Mouse (Mus musculus): ENCODE results near the gene Dolpp1. TPM values are rescaled to one million over a fixed set of nuclear protein-coding genes. Genes with fewer than 3 reads are reported as not detected.

The Dolpp1 gene
- polyA plus RNA-seq, 1 experiment: 31.5 TPM

- TF ChIP-seq GATA1 (IDR thresholded peaks at IDR 0.05; ENCODE audit: low read length): no peak
Observed at GRCm38 (mm10) chr2:30415157-30415935, 23.3 kb downstream of the Dolpp1 start, which contains the start of gene Crat. Crat (minus strand) TSS chr2:30415813.

DNA sequence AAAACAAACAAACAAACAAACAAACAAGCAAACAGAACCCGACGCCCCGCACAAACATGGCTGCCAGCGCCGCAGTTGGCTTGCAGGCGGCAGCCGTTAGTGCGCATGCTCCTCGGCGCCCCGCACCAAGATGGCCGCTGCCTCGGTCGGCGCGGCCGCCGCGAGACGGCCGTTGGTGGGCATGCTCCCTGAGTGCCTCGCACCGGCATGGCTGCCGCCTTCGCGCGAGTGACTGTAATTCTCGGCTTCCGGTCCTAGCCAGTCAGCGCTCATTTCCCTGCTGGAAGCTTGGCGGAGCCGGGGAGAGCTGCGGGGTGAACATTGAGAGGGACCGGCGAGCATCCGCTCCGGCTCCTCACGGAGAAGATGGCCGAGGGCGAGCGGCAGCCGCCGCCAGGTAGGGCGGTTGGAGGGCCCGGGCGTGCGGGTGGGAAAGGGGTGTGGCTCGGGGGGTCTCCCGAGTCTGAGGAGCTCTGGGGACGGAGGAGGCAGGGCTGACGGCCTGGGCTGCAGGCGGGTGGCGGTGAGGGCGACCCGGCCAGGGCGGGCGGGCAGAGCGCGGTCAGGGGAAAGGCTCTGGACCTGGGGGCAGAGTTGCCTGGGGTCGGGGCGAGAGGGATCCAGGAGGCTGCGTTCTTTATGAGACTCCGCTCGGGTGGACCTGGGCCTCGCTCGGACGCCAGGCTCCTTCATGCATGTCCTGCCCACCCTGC lies 24.0 kb downstream of the Dolpp1 start, which contains the start of gene Ptpa:
TSS of gene Ptpa (plus strand) at position 104 of the 713 bp plus-strand sequence.
- TF ChIP-seq GATA1 (IDR thresholded peaks at IDR 0.05; ENCODE audit: low read length): no peak

GRCm38 (mm10) chr2:30416649-30416965 lies 24.6 kb downstream of the Dolpp1 start:
- no peak for TF ChIP-seq GATA1 (IDR thresholded peaks at IDR 0.05; ENCODE audit: low read length)

DNA sequence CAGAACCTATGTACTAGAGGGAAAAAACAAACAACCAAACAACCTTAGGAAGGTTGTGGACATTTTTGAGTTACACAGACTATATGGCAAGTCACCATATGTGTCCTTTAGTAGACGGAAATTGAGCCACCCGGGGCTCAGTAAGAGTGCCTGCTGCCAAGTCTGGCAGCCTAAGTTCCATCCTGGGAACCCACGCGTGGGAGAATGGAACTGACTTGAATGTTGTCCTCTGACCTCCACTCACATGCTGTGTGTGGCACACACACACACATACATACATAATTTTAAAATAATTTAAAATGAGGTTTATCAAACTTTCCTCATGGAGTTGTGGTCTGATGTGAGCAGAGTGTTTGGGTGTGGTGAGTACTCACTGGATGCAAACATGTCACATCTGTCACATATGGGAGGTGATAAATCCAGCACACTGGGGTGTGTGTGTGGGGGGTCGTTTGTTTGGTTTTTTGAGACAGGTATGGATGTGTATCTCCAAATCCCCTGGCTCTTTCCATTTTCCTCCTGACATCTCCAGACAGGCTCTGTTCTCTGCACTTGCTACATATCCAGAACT lies 25.6 kb downstream of the Dolpp1 start:
- no peak for TF ChIP-seq GATA1 (IDR thresholded peaks at IDR 0.05; ENCODE audit: low read length)

- TF ChIP-seq GATA1 (IDR thresholded peaks at IDR 0.05; ENCODE audit: low read length): no peak
Observed at GRCm38 (mm10) chr2:30418259-30418658, 26.2 kb downstream of the Dolpp1 start.

DNA sequence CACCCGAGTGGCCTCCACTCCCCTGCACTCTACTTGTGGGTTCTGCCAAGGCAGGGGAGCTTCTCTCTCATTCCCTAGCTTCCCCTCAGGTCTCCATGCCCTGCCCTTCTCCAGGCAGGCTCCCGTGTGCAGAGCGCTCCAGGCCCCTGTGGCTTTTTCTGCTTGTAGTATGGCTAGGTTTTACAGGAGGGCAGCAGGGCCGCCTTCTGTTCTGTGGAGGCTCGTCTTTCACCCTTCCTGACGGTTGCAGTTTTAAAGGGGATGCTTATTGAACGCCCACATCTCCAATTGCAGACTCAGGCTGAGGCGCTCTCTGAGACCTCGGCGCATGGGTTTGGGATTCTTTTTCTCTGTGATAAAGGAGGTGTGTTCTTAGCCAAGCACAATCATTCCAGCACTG lies 27.1 kb downstream of the Dolpp1 start:
- no peak for TF ChIP-seq GATA1 (IDR thresholded peaks at IDR 0.05; ENCODE audit: low read length)

DNA sequence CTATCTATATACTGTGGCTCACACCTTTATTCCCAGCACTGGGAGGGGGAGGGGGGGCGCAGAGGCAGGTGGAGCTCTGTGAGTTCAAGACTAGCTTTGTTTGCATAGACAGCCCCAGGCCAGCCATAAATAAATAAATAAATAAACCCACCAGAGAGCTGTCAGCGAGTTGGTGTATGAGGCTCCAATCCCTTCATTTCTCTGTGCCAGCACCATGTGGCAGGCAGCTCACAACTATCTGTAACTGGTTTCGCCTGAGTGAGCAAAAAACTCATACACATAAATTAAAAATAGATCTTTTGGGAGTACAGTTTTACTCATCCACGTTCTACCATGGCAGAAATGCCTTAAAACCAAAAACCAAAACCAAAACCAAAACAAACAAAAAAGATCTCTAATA lies 29.4 kb downstream of the Dolpp1 start:
- TF ChIP-seq GATA1 (IDR thresholded peaks at IDR 0.05; ENCODE audit: low read length): no peak

GRCm38 (mm10) chr2:30429156-30429555 lies 37.1 kb downstream of the Dolpp1 start:
- no peak for TF ChIP-seq GATA1 (IDR thresholded peaks at IDR 0.05; ENCODE audit: low read length)

DNA sequence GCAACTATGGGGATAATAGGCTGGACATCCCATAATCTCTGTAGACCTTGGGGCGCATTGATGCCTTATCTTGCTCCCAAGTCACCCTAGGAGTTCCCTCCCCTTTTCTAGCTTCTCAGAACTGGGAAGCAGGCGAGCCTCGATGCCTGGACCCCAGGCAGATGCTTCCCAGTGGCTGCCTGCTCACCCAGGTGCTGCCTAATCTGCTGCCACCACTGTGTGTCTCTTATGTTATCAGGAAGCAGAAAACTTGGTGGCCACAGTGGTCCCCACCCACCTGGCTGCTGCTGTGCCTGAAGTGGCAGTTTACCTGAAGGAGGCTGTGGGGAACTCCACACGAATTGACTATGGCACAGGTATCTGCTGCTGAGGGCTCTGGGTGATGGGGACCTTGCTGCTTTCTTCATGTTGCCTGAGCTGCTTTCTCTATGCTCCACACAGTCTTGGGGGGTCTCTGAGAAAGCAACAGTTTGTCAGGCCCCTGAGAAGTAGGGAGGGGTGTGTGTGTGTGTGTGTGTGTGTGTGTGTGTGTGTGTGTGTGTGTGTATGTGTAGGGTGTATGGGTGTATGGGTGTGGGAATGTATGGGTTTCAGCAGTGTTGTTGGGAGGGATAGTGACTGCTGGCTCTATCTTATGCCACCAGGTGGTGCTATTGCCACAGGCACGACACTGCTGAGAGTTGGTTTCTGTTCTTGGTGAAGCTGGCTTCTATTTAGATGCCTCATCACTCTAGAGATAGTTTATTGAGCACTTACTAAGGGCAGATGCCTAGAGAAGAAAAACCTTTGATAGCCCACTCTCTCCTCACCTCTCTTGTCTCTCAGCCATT lies 43.5 kb downstream of the Dolpp1 start:
- TF ChIP-seq GATA1 (IDR thresholded peaks at IDR 0.05; ENCODE audit: low read length): no peak

DNA sequence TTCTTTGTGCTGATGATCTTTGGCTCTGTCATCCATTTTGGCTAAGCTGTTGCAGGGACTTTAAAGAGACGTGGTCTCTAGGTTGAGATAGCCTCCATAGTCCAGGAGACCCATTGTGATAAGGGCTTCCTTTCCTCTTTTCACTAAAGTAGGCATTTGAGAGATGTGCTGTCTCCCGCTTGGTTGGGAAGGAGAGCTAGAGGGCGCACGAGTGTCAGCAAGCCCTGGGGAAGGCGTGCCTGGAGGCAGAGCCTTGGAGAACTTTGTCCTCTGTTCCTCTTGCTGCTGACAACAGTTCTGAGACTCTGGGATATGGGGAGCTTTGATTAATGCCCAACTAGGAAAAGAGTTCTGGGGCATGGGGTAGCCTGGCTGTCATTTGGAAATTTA lies 44.1 kb downstream of the Dolpp1 start:
- no peak for TF ChIP-seq GATA1 (IDR thresholded peaks at IDR 0.05; ENCODE audit: low read length)

DNA sequence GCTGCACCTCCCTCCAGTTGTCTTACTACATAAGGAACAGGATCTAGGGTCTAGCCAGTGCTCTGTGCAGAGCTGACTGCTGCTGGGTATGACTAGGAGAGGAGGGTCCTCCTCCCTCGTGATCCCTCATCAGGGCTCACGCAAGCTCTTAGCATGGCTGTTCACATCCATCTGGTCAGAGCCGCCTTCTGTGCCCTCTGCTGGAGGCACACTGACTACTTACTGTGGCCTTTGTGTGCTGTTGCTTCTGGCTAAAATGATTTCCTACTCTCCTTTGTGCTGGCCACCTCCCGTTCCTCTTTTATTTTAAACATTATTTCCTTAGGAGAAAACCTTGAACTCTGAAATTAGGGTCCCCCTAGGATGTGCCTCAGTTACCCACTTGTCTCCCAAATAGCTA lies 44.8 kb downstream of the Dolpp1 start:
- TF ChIP-seq GATA1 (IDR thresholded peaks at IDR 0.05; ENCODE audit: low read length): no peak

DNA sequence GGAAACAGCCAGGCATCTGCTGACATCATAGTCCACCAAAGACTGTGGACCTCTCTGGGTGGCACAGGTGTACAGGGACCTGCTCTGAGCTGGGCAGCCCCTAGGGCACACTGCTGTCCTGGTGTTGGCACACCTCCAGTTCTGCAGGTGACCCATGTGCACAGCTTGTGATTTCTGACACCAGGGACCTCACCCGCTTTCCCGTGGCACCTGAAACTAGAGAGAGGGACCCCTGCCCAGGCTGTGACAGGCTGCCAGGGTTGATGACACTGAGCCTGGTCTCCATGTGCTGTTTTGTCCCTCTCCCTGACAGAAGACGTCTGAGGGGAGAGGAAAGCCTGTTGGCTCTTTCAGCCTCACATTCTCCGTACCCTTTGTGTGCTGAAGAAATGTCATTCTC lies 45.7 kb downstream of the Dolpp1 start:
- TF ChIP-seq GATA1 (IDR thresholded peaks at IDR 0.05; ENCODE audit: low read length): no peak

DNA sequence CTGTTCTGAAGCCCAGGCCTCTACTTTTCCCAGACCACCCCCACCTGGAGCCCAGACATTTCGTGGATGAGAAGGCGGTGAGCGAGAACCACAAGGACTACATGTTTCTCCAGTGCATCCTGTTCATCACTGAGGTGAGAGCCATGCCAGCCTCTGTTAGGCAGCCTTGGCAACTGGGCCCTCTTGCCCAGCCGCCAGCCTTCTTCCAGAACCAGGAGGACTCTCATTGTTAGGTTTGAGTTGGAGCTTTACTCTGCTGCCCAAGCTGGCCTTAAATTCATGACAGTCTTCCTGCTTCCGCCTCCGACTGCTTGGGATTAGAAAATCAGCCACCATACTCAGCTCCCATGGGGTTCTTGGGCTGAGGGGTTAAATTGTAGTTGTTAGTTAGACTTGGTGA lies 47.6 kb downstream of the Dolpp1 start:
- TF ChIP-seq GATA1 (IDR thresholded peaks at IDR 0.05; ENCODE audit: low read length): no peak

GRCm38 (mm10) chr2:30440211-30440700 lies 48.2 kb downstream of the Dolpp1 start:
- TF ChIP-seq GATA1 (IDR thresholded peaks at IDR 0.05; ENCODE audit: low read length): no peak

DNA sequence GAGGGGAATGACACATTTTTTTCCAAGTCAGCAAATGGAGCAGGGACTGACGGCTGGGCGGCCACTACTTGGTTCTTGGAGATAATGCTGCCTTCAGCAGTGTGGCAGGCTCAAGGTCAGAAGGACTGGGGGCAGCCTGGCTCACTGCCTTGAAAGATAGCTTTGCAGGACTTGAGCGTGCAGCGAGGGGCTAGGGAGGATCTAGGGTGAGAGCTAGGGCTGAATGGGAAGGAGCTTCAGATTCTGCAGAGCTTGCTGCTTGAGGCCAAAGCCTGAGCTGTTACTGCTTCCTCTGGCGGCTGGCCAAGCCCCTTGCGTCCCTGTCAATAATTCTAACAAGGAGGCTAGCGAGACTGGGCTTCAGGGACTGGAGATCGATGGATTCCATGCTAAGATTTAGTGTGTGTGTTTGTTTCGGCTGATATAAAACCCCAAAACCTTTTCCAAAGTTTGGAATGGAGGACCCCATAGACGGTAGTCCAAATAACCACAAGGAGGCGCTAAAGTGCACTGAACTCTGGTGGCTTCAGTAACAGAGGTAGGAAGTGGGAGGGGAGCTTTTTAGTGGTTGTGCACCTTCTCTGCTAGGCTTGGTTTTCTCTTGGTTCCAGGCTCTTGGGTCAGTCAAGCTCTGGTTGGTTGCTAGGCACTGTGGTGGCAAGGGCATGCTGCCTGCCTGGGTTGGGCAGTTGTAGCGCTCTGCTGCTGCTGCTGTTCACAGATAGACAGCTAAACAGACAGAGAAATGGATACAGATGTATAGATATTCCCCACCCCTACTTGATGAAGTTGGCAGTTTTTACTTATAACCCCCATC lies 48.9 kb downstream of the Dolpp1 start:
- TF ChIP-seq GATA1 (IDR thresholded peaks at IDR 0.05; ENCODE audit: low read length): no peak
